Comparison of ENCODE assay signal across 9 mouse cellular contexts in genomic region chr19:57099094-57099357, GRCm38 (mm10).
DNase-seq lines count a peak whose midpoint lies in the region; ATAC-seq and TF ChIP-seq lines count a peak whose summit lies in the region.
"Had no signal": no experiment of that assay in that cellular context is flagged by ENCODE, and none has a peak within 500 bp of the region (broad histone marks: within the 10 kb centered on the region; RNA-seq: fewer than 3 reads in every experiment).

No protein-coding gene starts in this region.

- H3K36me3 ChIP-seq in heart, embryonic 12.5 days, result no peaks in the 10 kb centered on the region
- H3K36me3 ChIP-seq in lung, embryonic 14.5 days (ENCODE audit: insufficient read depth), result no peaks in the 10 kb centered on the region
- no peaks in the 10 kb centered on the region for H3K36me3 ChIP-seq in heart, embryonic 16.5 days (ENCODE audit: control insufficient read depth, insufficient read depth)
- H3K36me3 ChIP-seq in limb, embryonic 15.5 days, result no peaks in the 10 kb centered on the region

- H3K27ac ChIP-seq in heart, embryonic 12.5 days (ENCODE audit: poor library complexity, severe bottlenecking), result peak overlapping the region; percentile 80
- peak overlapping the region; percentile 62; the same call in 1 of the 2 replicates for H3K27ac ChIP-seq in lung, embryonic 14.5 days (ENCODE audit: low read depth)
- peak overlapping the region; percentile 82 for H3K27ac ChIP-seq in heart, embryonic 16.5 days (ENCODE audit: low read length)
- H3K27ac ChIP-seq in limb, embryonic 15.5 days, result peak overlapping the region; percentile 55
- H3K27ac ChIP-seq: macrophage had no signal

- peaks cover 35% of the 10 kb centered on the region for H3K4me1 ChIP-seq in heart, embryonic 12.5 days (replicated peaks)
- peaks cover 5% of the 10 kb centered on the region for H3K4me1 ChIP-seq in lung, embryonic 14.5 days (ENCODE audit: insufficient read depth)
- H3K4me1 ChIP-seq in heart, embryonic 16.5 days (ENCODE audit: control insufficient read depth, insufficient read depth, low read length), result peaks cover 33% of the 10 kb centered on the region
- H3K4me1 ChIP-seq in limb, embryonic 15.5 days, result peaks cover 28% of the 10 kb centered on the region

- H3K4me2 ChIP-seq in heart, embryonic 12.5 days, result 0 out of 2 replicates have a peak overlapping the region, but pooled peaks have one; percentile 2
- no peak overlapping the region for H3K4me2 ChIP-seq in lung, embryonic 14.5 days
- peak overlapping the region; percentile 24; the same call in 1 of the 2 replicates for H3K4me2 ChIP-seq in heart, embryonic 16.5 days (ENCODE audit: low read depth, low read length)
- no peak overlapping the region for H3K4me2 ChIP-seq in limb, embryonic 15.5 days

- DNase-seq in heart, adult 9 months (ENCODE audit: low spot score in 2 of 2), result no peak
- DNase-seq in lung, embryonic 14.5 days, result no peak
- no peak for DNase-seq in lung, postnatal 36 days
- DNase-seq in adrenal gland, adult 18-20 months (ENCODE audit: low spot score in 2 of 2), result no peak

- no peak overlapping the region for H3K4me3 ChIP-seq in heart, embryonic 12.5 days
- no peak overlapping the region for H3K4me3 ChIP-seq in lung, embryonic 14.5 days (ENCODE audit: low read depth, low read length)
- H3K4me3 ChIP-seq in heart, embryonic 16.5 days (ENCODE audit: low read length), result no peak overlapping the region
- H3K4me3 ChIP-seq in limb, embryonic 15.5 days, result no peak overlapping the region

- H3K9me3 ChIP-seq in heart, embryonic 12.5 days (replicated peaks), result no peaks in the 10 kb centered on the region
- H3K9me3 ChIP-seq in lung, embryonic 14.5 days (ENCODE audit: low read depth, low read length), result no peaks in the 10 kb centered on the region
- H3K9me3 ChIP-seq in heart, embryonic 16.5 days (replicated peaks; ENCODE audit: control insufficient read depth, low read length), result no peaks in the 10 kb centered on the region
- no peaks in the 10 kb centered on the region for H3K9me3 ChIP-seq in limb, embryonic 15.5 days

- TF ChIP-seq CTCF in lung, embryonic 14.5 days (IDR thresholded peaks at IDR 0.05; ENCODE audit: low read depth), result no peak

- H3K27me3 ChIP-seq in heart, embryonic 12.5 days (replicated peaks), result no peaks in the 10 kb centered on the region
- no peaks in the 10 kb centered on the region for H3K27me3 ChIP-seq in lung, embryonic 14.5 days (ENCODE audit: insufficient read depth, low read length)
- no peaks in the 10 kb centered on the region for H3K27me3 ChIP-seq in heart, embryonic 16.5 days (ENCODE audit: control insufficient read depth, insufficient read depth, low read length)
- H3K27me3 ChIP-seq in limb, embryonic 15.5 days, result no peaks in the 10 kb centered on the region

- 74% methylated on average over 4 of the region's 4 CpGs for WGBS in heart, embryonic 12.5 days
- 70% methylated on average over 4 of the region's 4 CpGs for WGBS in lung, embryonic 14.5 days
- 56% methylated on average over 4 of the region's 4 CpGs for WGBS in heart, embryonic 16.5 days
- WGBS in limb, embryonic 15.5 days, result 82% methylated on average over 4 of the region's 4 CpGs

- peak; percentile 13; the same call in 1 of the 2 replicates for ATAC-seq in heart, embryonic 12.5 days (ENCODE audit: insufficient number of reproducible peaks, low FRiP score)
- no peak for ATAC-seq in lung, embryonic 14.5 days (ENCODE audit: insufficient read depth)
- ATAC-seq in heart, embryonic 16.5 days (replicated peaks; ENCODE audit: extremely low read depth, insufficient read depth, low FRiP score), result 0 out of 2 replicates have a peak, but pooled peaks have one; percentile 13
- ATAC-seq in limb, embryonic 15.5 days (ENCODE audit: insufficient number of reproducible peaks, low FRiP score, low TSS enrichment, low read depth), result no peak; the same call in 1 of the 2 replicates
- ATAC-seq in megakaryocyte, adult 5-6 weeks (ENCODE audit: poor library complexity, severe bottlenecking), result no peak

- H3K9ac ChIP-seq in heart, embryonic 12.5 days, result no peak overlapping the region
- no peak overlapping the region for H3K9ac ChIP-seq in lung, embryonic 14.5 days
- no peak overlapping the region for H3K9ac ChIP-seq in heart, embryonic 16.5 days (ENCODE audit: low read length)
- H3K9ac ChIP-seq in limb, embryonic 15.5 days, result no peak overlapping the region

Comparison
In these comparisons a context has a peak if more than half of its experiments do, and no peak if none do; other contexts are left out.
1. ATAC-seq: peak in heart, embryonic 12.5 days (single experiment) and heart, embryonic 16.5 days (single experiment); none in lung, embryonic 14.5 days (single experiment), limb, embryonic 15.5 days (single experiment) and megakaryocyte, adult 5-6 weeks (single experiment).
2. H3K4me2 ChIP-seq: peak in heart, embryonic 12.5 days (single experiment) and heart, embryonic 16.5 days (single experiment); none in lung, embryonic 14.5 days (single experiment) and limb, embryonic 15.5 days (single experiment).
3. Peak in every context shown above with its lines, with median percentiles within 50 percentile points of each other: H3K27ac ChIP-seq.